Comparison of ENCODE assay signal across 8 mouse cellular contexts in the genomic region with DNA sequence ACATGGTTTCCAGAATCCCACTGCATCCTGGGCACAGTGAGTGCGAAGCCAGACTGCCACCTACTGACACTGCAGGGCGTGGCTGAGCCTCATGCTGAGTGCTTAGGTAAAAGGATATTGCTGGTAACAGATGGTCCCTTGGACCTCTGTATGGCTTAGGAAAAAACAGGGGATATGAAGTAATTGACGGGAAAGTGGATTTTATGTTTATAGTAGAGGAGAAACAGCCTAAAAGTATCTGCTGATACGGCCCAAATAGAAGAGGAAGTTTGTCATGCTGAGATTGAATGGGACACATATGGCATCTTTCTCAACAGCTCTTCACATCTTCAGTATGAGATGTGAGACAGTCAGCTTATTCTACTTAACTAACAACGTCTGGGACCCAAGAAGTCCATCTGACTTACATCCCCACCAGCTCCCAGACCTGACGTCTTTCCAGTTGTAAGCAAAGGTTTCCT.
DNase-seq lines count a peak whose midpoint lies in the region; ATAC-seq and TF ChIP-seq lines count a peak whose summit lies in the region.

No protein-coding gene starts in this region.

- 83% methylated on average over 6 of the region's 6 CpGs for WGBS in thymus, adult 2 months
- WGBS in intestine, embryonic 16.5 days = 46% methylated on average over 6 of the region's 6 CpGs

- no peak for TF ChIP-seq POLR2A in thymus, adult 2 months (IDR thresholded peaks at IDR 0.05; ENCODE audit: control insufficient read depth, extremely low read depth, insufficient read depth, low read length, poor library complexity)

- no peaks in the 10 kb centered on the region for H3K4me1 ChIP-seq in thymus, adult 2 months (replicated peaks; ENCODE audit: control insufficient read depth, insufficient read depth, low read length)
- H3K4me1 ChIP-seq in intestine, embryonic 16.5 days (ENCODE audit: control insufficient read depth, insufficient read depth, low read length) = peaks cover 3% of the 10 kb centered on the region; the same call in 1 of the 2 replicates

- ATAC-seq in intestine, embryonic 16.5 days = peak; percentile 84

- H3K9me3 ChIP-seq in intestine, embryonic 16.5 days (ENCODE audit: control insufficient read depth, low read length) = no peaks in the 10 kb centered on the region

- no peak overlapping the region for H3K4me3 ChIP-seq in thymus, adult 2 months (ENCODE audit: control insufficient read depth, insufficient read depth, low read length)
- H3K4me3 ChIP-seq in intestine, embryonic 16.5 days (ENCODE audit: low read length) = no peak overlapping the region

- intact Hi-C loops in left cerebral cortex, postnatal 14 days (cut with DNase I) = loop anchor here (5.0 to 10.0 kb wide), 2 partner anchors 183 to 256 kb away; a partner anchor contains a TSS

- no peaks in the 10 kb centered on the region for H3K36me3 ChIP-seq in thymus, adult 2 months (ENCODE audit: control insufficient read depth, insufficient read depth, low read length)
- no peaks in the 10 kb centered on the region for H3K36me3 ChIP-seq in intestine, embryonic 16.5 days (ENCODE audit: control insufficient read depth, insufficient read depth, low read length)

- H3K27me3 ChIP-seq in thymus, adult 2 months (ENCODE audit: control insufficient read depth, insufficient read depth, low read length) = no peaks in the 10 kb centered on the region
- no peaks in the 10 kb centered on the region for H3K27me3 ChIP-seq in intestine, embryonic 16.5 days (replicated peaks; ENCODE audit: control insufficient read depth, insufficient read depth, low read length)

- no peak overlapping the region for H3K4me2 ChIP-seq in intestine, embryonic 16.5 days (ENCODE audit: low read depth, low read length)

- DNase-seq in thymus, postnatal 4 days = peak; percentile 14
- DNase-seq in thymus, adult 2 months = no peak
- peak; percentile 49 to 70 for DNase-seq in cerebellum, postnatal 25 days
- DNase-seq in left cerebral cortex, postnatal 14 days (ENCODE audit: low spot score in 2 of 2) = peak; percentile 63 to 70
- peak; percentile 64 for DNase-seq in ovary, postnatal 36 days (ENCODE audit: low spot score)
- no peak for DNase-seq in B cell, adult 2 months
- DNase-seq in thymus, postnatal 25 days = no peak

- H3K9ac ChIP-seq in intestine, embryonic 16.5 days (ENCODE audit: low read depth, low read length) = no peak overlapping the region

- H3K27ac ChIP-seq in thymus, adult 2 months (ENCODE audit: control insufficient read depth, insufficient read depth, low read length) = no peak overlapping the region
- H3K27ac ChIP-seq in intestine, embryonic 16.5 days (ENCODE audit: low read length) = no peak overlapping the region

- TF ChIP-seq CTCF in thymus, adult 2 months (IDR thresholded peaks at IDR 0.05; ENCODE audit: borderline replicate concordance, control insufficient read depth, extremely low read depth, insufficient read depth, low read length, poor library complexity) = no peak

Comparison
In these comparisons a context has a peak if more than half of its experiments do, and no peak if none do; other contexts are left out.
1. DNase-seq: peak in thymus, postnatal 4 days (single experiment), cerebellum, postnatal 25 days (2 of 2), left cerebral cortex, postnatal 14 days (2 of 2) and ovary, postnatal 36 days (single experiment); none in thymus, adult 2 months (single experiment), B cell, adult 2 months (0 of 2) and thymus, postnatal 25 days (single experiment).